ENCODE assay signal across 12 mouse cellular contexts in genomic region chr15:68445341-68445740, GRCm38 (mm10).
A peak's percentile ranks its signal among the peaks of the same experiment; 100 is the strongest.
DNase-seq lines count a peak whose midpoint lies in the region; ATAC-seq lines count a peak whose summit lies in the region.
"Had no signal": no experiment of that assay in that cellular context is flagged by ENCODE, and none has a peak within 500 bp of the region (broad histone marks: within the 10 kb centered on the region; RNA-seq: fewer than 3 reads in every experiment).

No protein-coding gene starts in this region.

- H3K36me3 ChIP-seq in forebrain, embryonic 15.5 days, result no peaks in the 10 kb centered on the region
- no peaks in the 10 kb centered on the region for H3K36me3 ChIP-seq in forebrain, embryonic 10.5 days (replicated peaks)
- H3K36me3 ChIP-seq: neural tube, embryonic 12.5 days had no signal

- intact Hi-C loops in left cerebral cortex, postnatal 4 days (cut with DNase I), result no loop called here
- intact Hi-C loops in heart, postnatal 10 days (cut with DNase I), result no loop called here

- no peak for DNase-seq in forebrain, embryonic 10.5 days (ENCODE audit: extremely low spot score, low spot score)
- DNase-seq in cerebellum, adult 9-10 months, result peak; percentile 80
- peak; percentile 76 for DNase-seq in layer of hippocampus, adult 11-12 months (ENCODE audit: low spot score)
- DNase-seq in left cerebral cortex, postnatal 4 days, result peak; percentile 82
- no peak for DNase-seq in thymus, postnatal 10 days (ENCODE audit: low spot score in 2 of 2)
- DNase-seq in heart, postnatal 10 days, result no peak
- DNase-seq: adrenal gland, postnatal 25 days; kidney, adult 11 months had no signal

- no peaks in the 10 kb centered on the region for H3K4me1 ChIP-seq in forebrain, embryonic 15.5 days
- H3K4me1 ChIP-seq in forebrain, embryonic 10.5 days, result no peaks in the 10 kb centered on the region
- H3K4me1 ChIP-seq: neural tube, embryonic 12.5 days had no signal

- H3K4me2 ChIP-seq in forebrain, embryonic 15.5 days (replicated peaks), result no peak overlapping the region
- H3K4me2 ChIP-seq: liver, embryonic 11.5 days; neural tube, embryonic 12.5 days had no signal

- H3K27ac ChIP-seq in forebrain, embryonic 15.5 days (replicated peaks), result no peak overlapping the region
- H3K27ac ChIP-seq in forebrain, embryonic 10.5 days, result no peak overlapping the region
- H3K27ac ChIP-seq: neural tube, embryonic 12.5 days had no signal

- H3K9ac ChIP-seq in forebrain, embryonic 15.5 days (replicated peaks), result no peak overlapping the region
- H3K9ac ChIP-seq: neural tube, embryonic 12.5 days had no signal

- ATAC-seq in forebrain, embryonic 15.5 days (replicated peaks), result 0 out of 2 replicates have a peak, but pooled peaks have one; percentile 53
- no peak for ATAC-seq in monocyte, adult 5-6 weeks (replicated peaks; ENCODE audit: insufficient number of reproducible peaks, low FRiP score, low TSS enrichment, poor library complexity, severe bottlenecking)

- WGBS in forebrain, embryonic 15.5 days, result 61% methylated on average over 7 of the region's 7 CpGs
- WGBS in forebrain, embryonic 10.5 days, result 88% methylated on average over 7 of the region's 7 CpGs

- H3K27me3 ChIP-seq in forebrain, embryonic 15.5 days, result no peaks in the 10 kb centered on the region
- H3K27me3 ChIP-seq in forebrain, embryonic 10.5 days (ENCODE audit: poor library complexity, severe bottlenecking), result no peaks in the 10 kb centered on the region
- H3K27me3 ChIP-seq: neural tube, embryonic 12.5 days had no signal

- H3K9me3 ChIP-seq in forebrain, embryonic 15.5 days, result no peaks in the 10 kb centered on the region
- no peaks in the 10 kb centered on the region for H3K9me3 ChIP-seq in forebrain, embryonic 10.5 days
- H3K9me3 ChIP-seq: neural tube, embryonic 12.5 days had no signal

- no peak overlapping the region for H3K4me3 ChIP-seq in forebrain, embryonic 15.5 days
- no peak overlapping the region for H3K4me3 ChIP-seq in forebrain, embryonic 10.5 days
- H3K4me3 ChIP-seq: neural tube, embryonic 12.5 days had no signal

Comparison
In these comparisons a context has a peak if more than half of its experiments do, and no peak if none do; other contexts are left out.
1. DNase-seq: peak in cerebellum, adult 9-10 months (single experiment), layer of hippocampus, adult 11-12 months (single experiment) and left cerebral cortex, postnatal 4 days (single experiment); none in forebrain, embryonic 10.5 days (single experiment), thymus, postnatal 10 days (0 of 2) and heart, postnatal 10 days (0 of 2).